Mouse (Mus musculus) retina, adult 2 months (tissue): ENCODE measurements around the gene Catsperz.

Source experiments
- DNase-seq: peaks from one replicate; pipeline ENCODE4 v3.0.0-alpha.2; 2012; ENCODE audit warnings: low read depth, low spot score

The Catsperz gene

DNA sequence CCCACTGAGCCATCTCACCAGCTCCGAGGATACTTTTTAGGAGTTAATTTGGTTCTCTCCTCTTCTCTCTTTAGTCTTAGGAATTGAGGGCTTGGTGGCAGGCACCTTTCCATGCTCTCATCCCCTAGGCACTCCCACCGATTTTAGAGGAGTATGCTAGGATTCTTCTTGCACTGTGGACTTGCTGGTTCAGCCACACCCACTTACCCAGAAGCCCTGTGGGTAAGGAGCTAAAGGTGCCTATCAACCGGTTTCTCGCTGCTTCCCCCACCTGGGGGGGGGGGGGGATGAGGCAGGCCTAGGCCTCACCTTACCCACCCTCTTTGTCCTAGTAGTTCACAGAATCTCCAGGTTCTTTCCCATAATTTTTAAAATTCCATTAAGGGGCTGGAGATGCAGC is 22.6 kb upstream of the Catsperz start:
- DNase-seq, result no peak

GRCm38 (mm10) chr19:6943709-6944108 is 18.5 kb upstream of the Catsperz start:
- no peak for DNase-seq

- DNase-seq, result no peak
These were observed 17.6 kb upstream of the Catsperz start for GRCm38 (mm10) chr19:6942764-6943163.

DNA sequence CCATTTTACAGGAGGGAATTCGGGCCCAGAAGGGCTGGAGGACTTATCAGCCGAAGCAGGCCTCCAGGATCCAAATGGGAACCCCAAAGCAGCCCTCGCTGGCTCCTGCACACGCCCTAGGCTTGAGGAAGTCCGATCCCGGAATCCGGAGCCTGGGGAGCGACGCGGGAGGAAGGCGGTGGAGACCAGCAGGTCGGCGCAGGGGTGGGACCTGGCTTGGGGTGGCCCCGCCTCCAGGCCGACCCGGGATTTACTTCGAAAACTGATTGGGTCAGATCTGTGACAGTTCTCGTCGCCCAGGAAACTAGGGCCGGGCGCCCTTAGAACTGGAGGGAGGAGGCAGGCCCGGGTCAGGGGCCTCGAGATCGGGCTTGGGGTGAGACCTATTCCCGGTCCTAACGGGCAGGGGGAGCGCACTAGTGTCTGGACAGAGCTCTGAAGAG is 17.1 kb upstream of the Catsperz start, which contains the start of gene Gpr137:
Gene Gpr137 (minus strand): TSS at position 232 of the 443 bp plus-strand sequence.
- peak; percentile 78 for DNase-seq

DNA sequence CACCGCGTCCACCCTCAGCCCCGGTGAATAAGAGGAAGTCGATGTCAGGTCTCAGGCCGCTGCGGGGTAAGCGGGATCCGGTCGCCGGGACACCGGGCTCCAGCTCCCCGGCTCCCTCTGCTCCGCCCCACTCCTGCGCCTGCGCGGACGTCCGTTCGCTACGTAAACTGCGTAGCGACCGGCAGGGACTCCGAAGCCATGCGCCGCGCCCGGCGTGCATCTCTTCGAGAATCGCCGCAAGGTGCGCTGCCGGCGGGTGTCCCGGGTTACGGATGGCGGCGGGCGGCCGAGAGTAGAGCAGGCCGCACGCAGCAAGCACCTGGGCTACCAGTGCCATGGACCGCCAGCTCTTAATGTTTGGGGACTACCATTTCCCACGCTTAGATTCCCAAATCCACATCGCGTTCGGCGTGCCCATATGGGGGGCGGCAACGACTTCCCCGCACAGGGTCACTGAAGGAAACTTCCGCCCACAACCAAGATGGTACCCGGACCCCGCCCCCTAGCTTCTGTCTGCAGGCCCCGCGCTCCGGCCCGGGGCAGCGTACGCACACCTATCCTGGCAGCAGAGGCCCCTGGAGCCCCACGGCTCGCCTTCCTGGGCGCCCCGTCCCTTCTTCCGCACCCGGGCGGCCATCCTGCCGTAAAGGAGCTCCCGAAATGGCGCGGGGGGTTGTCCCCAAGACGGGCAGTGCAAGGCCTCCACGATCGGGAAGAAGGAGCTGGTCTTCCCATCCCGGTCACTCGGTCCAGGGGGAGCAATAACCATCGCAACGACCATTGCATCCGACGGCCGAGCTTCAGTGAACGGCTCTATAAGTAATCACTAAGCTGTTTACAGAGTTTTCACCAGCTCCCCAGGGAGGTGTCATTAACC is 16.4 kb upstream of the Catsperz start, which contains the start of gene Bad:
Gene Bad (plus strand): TSS at position 490 of the 877 bp plus-strand sequence.
- DNase-seq, result peak; percentile 93

GRCm38 (mm10) chr19:6940396-6941351 is 15.5 kb upstream of the Catsperz start:
- DNase-seq, result no peak

GRCm38 (mm10) chr19:6939106-6940002 is 14.2 kb upstream of the Catsperz start:
- no peak for DNase-seq

GRCm38 (mm10) chr19:6937541-6938465 is 12.6 kb upstream of the Catsperz start:
- DNase-seq, result no peak

DNA sequence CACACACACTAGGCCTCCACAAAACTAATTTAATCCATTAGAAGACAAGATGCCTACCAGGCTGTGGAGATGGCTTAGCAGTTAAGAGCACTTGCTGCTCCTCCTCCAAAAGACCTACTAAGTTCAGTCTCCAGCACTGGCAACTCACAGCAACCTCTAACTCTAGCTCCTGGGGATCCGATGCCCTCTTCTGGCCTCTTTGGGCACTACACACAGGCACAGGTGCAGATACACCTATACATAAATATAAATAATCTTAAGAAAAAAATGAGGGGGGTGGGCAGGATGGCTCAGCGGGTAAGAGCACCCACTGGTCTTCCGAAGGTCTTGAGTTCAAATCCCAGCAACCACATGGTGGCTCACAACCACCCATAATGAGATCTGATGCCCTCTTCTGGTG is 11.1 kb upstream of the Catsperz start:
- DNase-seq, result no peak

GRCm38 (mm10) chr19:6934195-6934977 is 9.2 kb upstream of the Catsperz start, which contains the start of gene Kcnk4:
Kcnk4 (minus strand) TSS chr19:6934515.
- DNase-seq, result no peak

- DNase-seq, result no peak
These were observed 8.4 kb upstream of the Catsperz start for GRCm38 (mm10) chr19:6933436-6934194.

GRCm38 (mm10) chr19:6933102-6933435 is 7.9 kb upstream of the Catsperz start:
- DNase-seq, result no peak

DNA sequence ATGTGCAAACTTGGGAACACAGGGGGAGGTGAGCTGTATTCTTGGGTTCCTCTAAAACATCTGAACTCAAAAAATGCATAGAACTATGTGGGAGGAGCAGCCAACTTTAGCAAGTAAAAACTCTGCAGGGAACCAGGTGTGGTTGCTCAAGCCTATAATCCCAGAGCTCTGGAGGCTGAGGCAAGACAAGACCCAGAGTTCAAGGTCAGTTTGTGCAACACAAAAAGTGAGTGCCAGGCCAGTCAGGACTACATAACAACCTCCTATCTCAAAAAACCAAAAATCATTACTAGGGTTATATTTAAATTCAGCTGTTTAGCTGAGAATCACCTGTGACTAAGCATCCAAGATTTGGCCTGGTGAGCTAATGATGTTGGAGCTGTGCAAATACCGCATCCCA is 6.8 kb upstream of the Catsperz start:
- no peak for DNase-seq

- no peak for DNase-seq
These were observed 5.8 kb upstream of the Catsperz start for GRCm38 (mm10) chr19:6931002-6931401.

- DNase-seq, result no peak
These were observed 2.9 kb upstream of the Catsperz start for GRCm38 (mm10) chr19:6928080-6928479.

GRCm38 (mm10) chr19:6926559-6927255 is 1.5 kb upstream of the Catsperz start:
- DNase-seq, result no peak

DNA sequence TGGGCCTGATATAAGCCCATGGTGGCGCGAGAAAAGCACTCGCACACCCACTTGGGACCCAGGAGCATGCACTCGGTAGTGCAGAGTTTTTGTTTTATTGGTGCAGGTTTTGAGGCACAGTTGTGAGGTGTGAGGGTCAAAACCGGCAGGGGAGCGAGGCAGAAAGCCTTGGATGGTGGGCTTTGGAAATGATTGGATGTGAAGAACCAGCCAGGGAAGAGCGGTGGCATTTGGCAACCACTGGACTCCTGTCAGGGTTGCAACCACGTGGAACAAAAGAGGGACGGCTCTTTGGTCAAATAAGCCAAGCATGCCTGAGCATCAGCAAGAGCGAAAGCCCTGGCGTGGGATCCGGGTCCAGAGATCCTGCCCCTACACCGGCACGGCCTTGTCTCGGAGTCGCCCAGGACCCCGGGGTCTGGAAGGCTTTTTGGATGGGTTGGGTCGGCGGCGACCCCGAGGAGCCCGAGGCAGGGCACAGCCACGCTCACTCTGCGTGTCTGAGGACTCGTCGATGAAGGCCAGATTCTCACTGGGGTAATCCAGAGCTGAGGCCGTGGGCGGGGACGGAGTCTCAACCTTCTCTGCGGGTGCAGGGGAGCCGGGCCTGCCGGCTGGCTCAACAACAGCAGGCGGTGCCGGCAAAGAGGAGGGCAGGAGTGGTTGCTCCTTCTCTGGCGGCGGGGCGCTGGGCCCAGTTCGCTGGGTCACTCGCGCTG is 590 bp upstream of the Catsperz start:
- no peak for DNase-seq
